Mouse (Mus musculus) forebrain, embryonic 16.5 days (tissue): ENCODE results near the gene Twist1. TPM values are rescaled to one million over a fixed set of nuclear protein-coding genes. Genes with fewer than 3 reads are reported as not detected.

Source experiments
- ATAC-seq: fragments of 200-750 bp; cut with Nextera tagmentation; 2 replicates; pipeline ENCODE4 v1.8.0; 2017; ENCODE audit warnings: mild to moderate bottlenecking, moderate library complexity
- H3K27ac ChIP-seq: fragments of 300-500 bp; sonication (generic); 2 replicates; pipeline ENCODE4 v1.5.1; 2014; ENCODE audit warnings: low read length, control low read depth
- H3K27me3 ChIP-seq: fragments of 300-500 bp; sonication (generic); replicated peaks from 2 replicates; pipeline ENCODE4 v1.6.1; 2014; ENCODE audit warnings: low read length; ENCODE audit not compliant: control insufficient read depth, insufficient read depth
- H3K36me3 ChIP-seq: fragments of 300-500 bp; sonication (generic); 2 replicates; pipeline ENCODE4 v1.6.1; 2014; ENCODE audit not compliant: control insufficient read depth, insufficient read depth
- H3K4me1 ChIP-seq: fragments of 300-500 bp; sonication (generic); replicated peaks from 2 replicates; pipeline ENCODE4 v1.6.1; 2014; ENCODE audit warnings: low read length; ENCODE audit not compliant: control insufficient read depth, insufficient read depth
- H3K4me2 ChIP-seq: fragments of 300-500 bp; sonication (generic); 2 replicates; pipeline ENCODE4 v1.6.1; 2014; ENCODE audit warnings: mild to moderate bottlenecking, low read length, control low read depth
- H3K4me3 ChIP-seq: fragments of 300-500 bp; sonication (generic); replicated peaks from 2 replicates; pipeline ENCODE4 v1.5.1; 2014; ENCODE audit warnings: mild to moderate bottlenecking, low read length, control low read depth
- H3K9ac ChIP-seq: fragments of 300-500 bp; sonication (generic); replicated peaks from 2 replicates; pipeline ENCODE4 v1.6.1; 2014; ENCODE audit warnings: low read depth, low read length, control low read depth
- H3K9me3 ChIP-seq: fragments of 300-500 bp; sonication (generic); 2 replicates; pipeline ENCODE4 v1.6.1; 2016; ENCODE audit warnings: low read length; ENCODE audit not compliant: control insufficient read depth
- WGBS: fragments of 180-500 bp; shearing (Covaris S2); extraction: QIAGEN DNeasy Blood & Tissue Kit; methylation state at CpG from one replicate; pipeline ENCODE4 v1.1.7; 2014; 5-methylcytosine and 5-hydroxymethylcytosine counted together
- polyA plus RNA-seq: library from polyadenylated mRNA; unstranded; fragments of >200 nt; fragmentation: Nextera tagmentation; extraction: Ambion mirVana; gene quantifications from 2 replicates; pipeline ENCODE4 v1.2.1, GENCODE M21; 2015

The Twist1 gene
- 0.51 and 0.58 TPM in 2 replicates for polyA plus RNA-seq

DNA sequence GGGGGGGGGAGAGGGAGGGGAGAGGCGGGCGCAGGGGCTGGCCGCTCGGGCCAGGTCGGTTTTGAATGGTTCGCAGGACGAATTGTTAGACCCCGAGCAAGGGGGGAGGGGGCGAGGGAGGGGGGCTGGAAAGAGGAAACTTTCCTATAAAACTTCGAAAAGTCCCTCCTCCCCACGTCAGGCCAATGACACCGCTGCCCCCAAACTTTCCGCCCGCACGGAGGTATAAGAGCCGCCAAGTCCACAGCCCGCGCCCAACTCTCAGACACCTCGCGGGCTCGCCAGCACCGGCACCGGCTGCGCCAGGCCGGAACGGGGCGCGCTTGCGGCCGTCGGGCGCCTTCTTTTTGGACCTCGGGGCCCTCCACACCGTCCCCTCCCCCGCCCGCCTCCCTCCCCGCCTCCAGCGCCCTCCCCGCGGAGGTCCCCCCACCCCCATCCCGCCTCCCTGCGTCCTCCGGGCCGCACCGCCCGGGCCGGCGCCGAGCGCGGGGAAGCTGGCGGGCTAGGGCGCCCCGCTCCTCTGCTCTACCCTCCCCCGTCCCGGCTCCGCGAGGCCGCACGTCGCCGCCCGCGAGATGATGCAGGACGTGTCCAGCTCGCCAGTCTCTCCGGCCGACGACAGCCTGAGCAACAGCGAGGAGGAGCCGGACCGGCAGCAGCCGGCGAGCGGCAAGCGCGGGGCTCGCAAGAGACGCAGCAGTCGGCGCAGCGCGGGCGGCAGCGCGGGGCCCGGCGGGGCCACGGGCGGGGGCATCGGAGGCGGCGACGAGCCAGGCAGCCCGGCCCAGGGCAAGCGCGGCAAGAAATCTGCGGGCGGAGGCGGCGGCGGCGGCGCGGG is at the start of gene Twist1:
Gene Twist1 (plus strand): TSS at position 272 of the 841 bp plus-strand sequence.
- Histone ChIP-seq H3K4me2 (peak within 1 kb of the TSS; percentile 71), H3K27me3 (peaks cover 60% of the 10 kb centered on the region), H3K9ac (peak within 1 kb of the TSS; percentile 59), H3K4me3 (peak within 1 kb of the TSS; percentile 50), H3K9me3 (no peaks in the 10 kb centered on the region), H3K4me1 (peaks cover 21% of the 10 kb centered on the region), H3K27ac (no peak within 1 kb of the TSS), H3K36me3 (no peaks in the 10 kb centered on the region)
- peak; percentile 71 for ATAC-seq
- WGBS, result under 1% methylated on average over 76 of the region's 105 CpGs

- ATAC-seq, result no peak
- no peak overlapping the region for H3K9ac ChIP-seq
- no peak overlapping the region for H3K27ac ChIP-seq
- no peaks in the 10 kb centered on the region for H3K9me3 ChIP-seq
- no peak overlapping the region for H3K4me2 ChIP-seq
- peaks cover 21% of the 10 kb centered on the region for H3K27me3 ChIP-seq
- no peaks in the 10 kb centered on the region for H3K36me3 ChIP-seq
- peaks cover 13% of the 10 kb centered on the region for H3K4me1 ChIP-seq
- 11% methylated on average over 3 of the region's 3 CpGs for WGBS
- H3K4me3 ChIP-seq, result no peak overlapping the region
Observed at GRCm38 (mm10) chr12:33926751-33927150, 30.7 kb upstream of the Twist1 start.

GRCm38 (mm10) chr12:33927334-33928098 is 30.0 kb upstream of the Twist1 start:
- Histone ChIP-seq H3K4me2 (peak overlapping the region; percentile 60), H3K9ac (no peak overlapping the region), H3K27ac (no peak overlapping the region), H3K4me1 (peaks cover 13% of the 10 kb centered on the region), H3K9me3 (no peaks in the 10 kb centered on the region), H3K36me3 (no peaks in the 10 kb centered on the region), H3K4me3 (peak overlapping the region; percentile 33), H3K27me3 (peaks cover 21% of the 10 kb centered on the region)
- ATAC-seq, result no peak
- WGBS, result 2% methylated on average over 15 of the region's 15 CpGs

DNA sequence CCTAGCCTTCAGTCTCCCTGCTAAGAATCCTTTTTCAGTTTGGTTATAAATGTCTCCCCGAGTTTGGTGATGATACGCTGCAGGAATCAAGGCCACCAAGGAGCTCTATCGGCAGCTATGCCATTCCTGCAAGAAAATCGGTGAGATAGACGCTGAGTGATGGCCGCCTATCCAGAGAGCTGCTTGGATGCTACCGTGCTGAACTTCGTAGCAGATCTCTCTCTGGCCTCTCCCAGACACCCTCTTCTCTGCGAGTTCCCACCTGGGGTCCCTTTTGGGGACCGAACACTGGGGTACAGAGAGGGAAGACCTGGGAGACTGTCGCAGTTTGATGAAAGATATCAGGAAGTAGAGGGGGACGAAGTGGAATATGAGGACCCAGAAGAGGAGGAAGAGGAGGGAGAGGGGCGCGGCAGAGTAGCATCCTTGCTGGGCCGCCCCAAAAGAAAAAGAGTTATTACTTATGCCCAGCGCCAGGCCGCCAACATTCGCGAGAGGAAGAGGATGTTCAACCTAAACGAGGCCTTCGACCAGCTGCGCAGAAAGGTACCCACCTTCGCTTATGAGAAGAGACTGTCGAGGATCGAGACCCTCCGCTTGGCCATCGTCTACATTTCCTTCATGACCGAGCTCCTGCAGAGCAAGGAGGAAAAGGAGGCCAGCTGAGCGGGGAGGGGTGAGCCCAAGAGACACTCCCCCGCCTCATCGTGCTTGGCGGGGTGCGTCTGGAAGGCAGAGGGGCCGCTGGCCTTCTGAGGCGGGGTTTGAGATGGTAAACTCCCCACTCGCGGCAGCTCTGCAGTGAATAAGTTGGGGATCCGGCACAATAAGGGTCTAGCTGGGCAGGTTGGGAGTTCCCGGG is 28.9 kb upstream of the Twist1 start, which contains the start of gene Ferd3l:
Gene Ferd3l (plus strand): TSS at position 95 of the 862 bp plus-strand sequence.
- Histone ChIP-seq H3K4me3 (peak within 1 kb of the TSS; percentile 33), H3K36me3 (no peaks in the 10 kb centered on the region), H3K27me3 (peaks cover 21% of the 10 kb centered on the region), H3K9me3 (no peaks in the 10 kb centered on the region), H3K9ac (0 out of 2 replicates have a peak within 1 kb of the TSS, but pooled peaks have one; percentile 8), H3K4me2 (peak within 1 kb of the TSS; percentile 60), H3K27ac (no peak within 1 kb of the TSS), H3K4me1 (peaks cover 13% of the 10 kb centered on the region)
- ATAC-seq, result 0 out of 2 replicates have a peak, but pooled peaks have one; percentile 31
- WGBS, result 1% methylated on average over 39 of the region's 39 CpGs

DNA sequence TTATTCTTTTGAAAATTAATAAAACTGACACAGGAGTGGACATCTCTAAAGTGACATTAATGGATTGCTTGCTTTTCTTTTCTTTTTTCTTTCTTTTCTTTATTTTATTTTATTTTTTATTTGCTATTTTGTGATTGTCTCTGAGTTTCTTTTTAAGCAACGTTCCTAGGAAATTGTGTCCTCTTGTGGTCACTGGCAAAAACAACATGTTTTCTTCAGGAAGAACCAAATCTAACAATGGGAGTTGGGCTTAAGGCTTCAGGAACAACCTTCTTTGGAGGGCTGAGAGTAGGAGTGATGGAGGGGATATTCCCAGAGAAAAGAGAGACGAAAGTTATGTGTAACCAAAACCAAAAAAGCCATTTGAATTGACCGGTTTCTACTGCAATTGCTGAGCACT is 4.6 kb upstream of the Twist1 start:
- WGBS, result 3% methylated on average over 3 of the region's 3 CpGs
- no peak for ATAC-seq
- H3K4me3 ChIP-seq, result no peak overlapping the region
- H3K9me3 ChIP-seq, result no peaks in the 10 kb centered on the region
- no peak overlapping the region for H3K27ac ChIP-seq
- no peaks in the 10 kb centered on the region for H3K36me3 ChIP-seq
- H3K27me3 ChIP-seq, result peaks cover 41% of the 10 kb centered on the region
- no peak overlapping the region for H3K9ac ChIP-seq
- H3K4me2 ChIP-seq, result no peak overlapping the region
- H3K4me1 ChIP-seq, result peaks cover 10% of the 10 kb centered on the region

GRCm38 (mm10) chr12:33954931-33955565 is 2.4 kb upstream of the Twist1 start:
- Histone ChIP-seq H3K4me3 (no peak overlapping the region), H3K27me3 (peaks cover 52% of the 10 kb centered on the region), H3K4me2 (no peak overlapping the region), H3K9me3 (no peaks in the 10 kb centered on the region), H3K4me1 (peaks cover 21% of the 10 kb centered on the region), H3K9ac (no peak overlapping the region), H3K36me3 (no peaks in the 10 kb centered on the region), H3K27ac (no peak overlapping the region)
- WGBS, result 4% methylated on average over 8 of the region's 8 CpGs
- no peak for ATAC-seq

DNA sequence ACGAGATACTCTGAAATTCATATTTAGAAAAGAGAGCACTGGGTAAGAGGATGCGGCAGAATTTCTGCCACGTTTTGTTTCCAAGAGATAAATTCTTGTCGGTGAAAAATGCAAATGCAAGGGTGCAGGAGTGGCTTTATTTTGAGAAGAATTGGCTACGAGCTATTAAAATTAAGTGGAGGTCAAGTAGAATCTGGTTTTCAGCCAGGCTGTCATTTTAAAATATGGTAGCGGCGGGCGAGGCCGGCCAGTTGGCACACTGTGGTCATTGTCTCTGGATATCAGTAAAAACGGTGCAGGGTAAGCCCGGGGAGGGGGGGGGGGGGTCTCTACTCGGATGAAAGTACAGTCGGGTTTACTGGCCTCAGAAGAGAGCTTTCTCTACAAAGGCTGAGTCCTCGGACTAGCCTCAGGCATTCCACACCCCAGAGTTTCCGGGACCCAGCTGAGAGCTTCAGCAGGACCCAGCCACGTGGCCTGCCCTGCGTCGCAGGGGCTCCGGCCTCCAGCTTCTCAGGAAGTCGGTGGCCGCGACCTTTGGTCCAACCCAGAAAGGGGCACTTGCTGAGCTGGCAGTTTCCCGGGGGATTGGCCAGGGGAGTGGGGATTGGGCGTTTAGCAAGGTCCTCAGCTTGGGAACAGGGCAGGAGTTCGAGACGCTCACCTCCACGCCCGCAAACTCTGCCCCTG is 1.7 kb upstream of the Twist1 start:
- no peaks in the 10 kb centered on the region for H3K9me3 ChIP-seq
- no peak overlapping the region for H3K27ac ChIP-seq
- no peak overlapping the region for H3K9ac ChIP-seq
- no peaks in the 10 kb centered on the region for H3K36me3 ChIP-seq
- 2% methylated on average over 28 of the region's 28 CpGs for WGBS
- peaks cover 21% of the 10 kb centered on the region for H3K4me1 ChIP-seq
- no peak overlapping the region for H3K4me2 ChIP-seq
- no peak for ATAC-seq
- peaks cover 50% of the 10 kb centered on the region for H3K27me3 ChIP-seq
- H3K4me3 ChIP-seq, result no peak overlapping the region
